Mouse (Mus musculus) brain, adult 10 weeks (tissue): Measurements from ENCODE around the gene Prss27. TPM values are rescaled to one million over a fixed set of nuclear protein-coding genes. Genes with fewer than 3 reads are reported as not detected.

Experiments
- polyA plus RNA-seq: library from polyadenylated mRNA; stranded (reverse); fragments of 350-450 nt; fragmentation: Illumina TruSeq; extraction: RNeasy Lipid Tissue Mini Kit (QIAGEN cat#74804); gene quantifications from one replicate; pipeline ENCODE4 v1.2.3, GENCODE M21; 2015; ENCODE audit warnings: low read depth, low replicate concordance

The Prss27 gene
- not detected for polyA plus RNA-seq

DNA sequence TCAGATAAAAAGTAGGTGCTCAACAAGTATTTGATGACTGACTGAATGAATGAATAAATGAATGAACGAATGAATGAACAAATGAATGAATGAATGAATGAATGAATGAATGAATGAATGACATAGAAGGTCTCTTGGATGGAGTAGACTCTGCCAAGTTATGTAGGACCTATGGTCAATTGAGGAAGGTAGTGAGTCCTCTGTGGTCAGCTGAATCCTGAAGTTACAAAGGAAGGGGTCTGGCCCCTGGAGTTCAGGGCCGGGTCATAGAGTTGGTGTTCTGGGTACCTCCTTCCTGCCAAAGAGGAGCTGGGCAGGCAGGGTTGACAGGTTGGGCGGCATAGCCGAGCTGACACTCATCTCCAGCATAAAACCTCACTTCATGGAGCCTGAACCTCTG lies at the start of gene Prss27:
TSS of gene Prss27 (plus strand) at position 301 of the 400 bp plus-strand sequence.

DNA sequence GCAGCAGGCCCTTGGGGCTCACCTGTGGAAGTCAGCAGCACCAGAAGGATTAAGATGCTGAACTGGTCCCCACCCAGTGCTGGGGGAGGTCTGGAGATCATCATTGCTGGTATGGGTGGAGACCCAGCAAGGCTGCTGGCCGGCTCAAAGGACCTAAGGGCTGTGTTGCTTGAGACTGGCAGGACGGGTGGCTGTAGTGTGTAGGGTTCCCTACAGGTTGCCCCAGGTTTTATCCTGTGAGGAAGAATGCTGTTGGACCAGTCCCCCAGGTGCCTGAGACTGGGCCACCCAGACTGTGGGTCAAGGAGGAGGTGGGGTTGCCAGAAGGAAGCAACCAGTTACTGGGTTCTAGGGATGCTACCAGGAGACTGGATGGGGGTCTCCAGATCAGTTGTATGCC lies 40.0 kb upstream of the Prss27 start, which contains the start of gene Prss22:
TSS of gene Prss22 (minus strand) at position 200 of the 400 bp plus-strand sequence.

DNA sequence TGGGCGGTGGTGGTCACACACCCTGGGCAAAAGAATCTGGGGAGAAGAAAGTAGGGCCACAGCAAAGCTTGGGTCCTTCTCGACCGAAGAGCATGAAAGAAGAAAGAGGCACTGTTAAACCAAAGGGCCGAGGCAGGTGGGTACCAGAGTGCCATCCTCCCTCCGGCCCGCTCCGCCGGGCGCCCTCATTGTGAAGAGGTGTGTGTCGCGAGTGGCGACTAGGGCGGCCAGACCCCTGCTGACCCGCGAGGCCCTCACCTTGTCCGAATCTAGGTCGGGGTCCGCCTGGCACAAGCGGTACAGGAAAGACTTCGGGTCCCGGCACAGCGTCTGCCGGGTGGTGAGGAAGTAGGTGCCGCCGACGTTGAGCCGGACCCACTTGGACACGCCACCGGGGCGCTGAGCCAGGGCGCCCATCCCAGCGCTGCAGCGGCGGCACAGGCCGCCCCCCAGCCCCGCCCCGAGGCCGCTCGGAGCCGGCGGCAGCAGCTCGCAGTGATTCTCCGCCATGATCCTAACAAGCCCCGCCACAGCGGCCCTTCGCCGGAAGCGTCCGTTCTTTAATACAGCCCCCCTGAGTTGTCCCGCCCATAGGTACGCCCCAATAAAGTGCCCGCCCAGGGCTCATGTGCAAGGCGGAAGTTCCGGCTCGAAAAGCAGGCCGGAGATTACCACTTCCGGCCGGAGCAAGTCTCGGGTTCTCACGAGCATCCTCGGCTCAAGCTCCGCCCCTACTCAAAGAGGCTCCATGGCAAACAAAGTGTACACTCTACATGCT lies 35.2 kb downstream of the Prss27 start, which contains the start of gene Kctd5:
TSS of gene Kctd5 (minus strand) at position 567 of the 778 bp plus-strand sequence.

Other genes with a start within 250 kb of the Prss27 start
- 295 TPM for gene Srrm2, start 247.6 kb upstream of the Prss27 start, polyA plus RNA-seq
- gene Elob, start 209.0 kb upstream of the Prss27 start, polyA plus RNA-seq = 700 TPM
- not detected for gene Prss33, start 202.1 kb upstream of the Prss27 start, polyA plus RNA-seq
- not detected for gene Prss32, start 194.3 kb upstream of the Prss27 start, polyA plus RNA-seq
- 0.42 TPM for gene Prss41, start 194.0 kb upstream of the Prss27 start, polyA plus RNA-seq
- not detected for gene Prss21, start 170.1 kb upstream of the Prss27 start, polyA plus RNA-seq
- not detected for gene Dcpp1, start 157.3 kb upstream of the Prss27 start, polyA plus RNA-seq
- gene Dcpp2, start 157.3 kb upstream of the Prss27 start, polyA plus RNA-seq = not detected
- not detected for gene Dcpp3, start 120.7 kb upstream of the Prss27 start, polyA plus RNA-seq
- not detected for gene Sbp, start 96.5 kb upstream of the Prss27 start, polyA plus RNA-seq
- gene Sbpl, start 82.9 kb upstream of the Prss27 start, polyA plus RNA-seq = not detected
- gene Prss30, start 57.6 kb upstream of the Prss27 start, polyA plus RNA-seq = not detected
- gene Prss22, start 40.0 kb upstream of the Prss27 start, polyA plus RNA-seq = 1.8 TPM
- 22.9 TPM for gene Kctd5, start 35.3 kb downstream of the Prss27 start, polyA plus RNA-seq
- gene Pdpk1, start 112.8 kb downstream of the Prss27 start, polyA plus RNA-seq = 56.0 TPM
- gene Amdhd2, start 125.6 kb downstream of the Prss27 start, polyA plus RNA-seq = 21.6 TPM
- 1,683 TPM for gene Atp6v0c, start 131.6 kb downstream of the Prss27 start, polyA plus RNA-seq
- gene Tbc1d24, start 167.4 kb downstream of the Prss27 start, polyA plus RNA-seq = 36.2 TPM
- gene Ntn3, start 171.4 kb downstream of the Prss27 start, polyA plus RNA-seq = 4.9 TPM
- gene Tedc2, start 182.7 kb downstream of the Prss27 start, polyA plus RNA-seq = 9.5 TPM
- gene Ccnf, start 213.3 kb downstream of the Prss27 start, polyA plus RNA-seq = 3.1 TPM